Mouse (Mus musculus): ENCODE results near the gene Nrg4.
A peak's percentile ranks its signal among the peaks of the same experiment; 100 is the strongest.
"Not testable (repeated sequence)": the region's sequence is repeated elsewhere in the genome, so short reads cannot be mapped to it uniquely, and the experiment has no call there.

The Nrg4 gene

DNA sequence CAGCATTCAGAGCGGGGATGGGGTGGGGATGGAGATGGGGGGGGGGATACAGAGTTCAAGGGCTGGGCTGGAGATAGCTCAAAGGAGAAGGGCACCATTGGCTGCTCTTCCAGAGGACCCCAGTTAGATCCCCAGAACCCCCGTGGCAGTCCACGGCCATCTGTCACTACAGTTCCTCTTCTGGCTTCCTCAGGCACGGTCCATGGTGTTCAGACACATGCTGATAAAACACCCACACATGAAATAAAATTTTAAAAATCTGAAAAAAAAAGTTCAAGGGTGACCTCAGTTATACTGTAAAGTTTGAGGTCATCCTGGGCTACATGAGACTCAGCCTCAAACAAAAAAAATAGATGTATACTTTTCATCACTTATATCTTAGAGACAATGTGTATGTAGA is 78.2 kb downstream of the Nrg4 start:
- no peak for DNase-seq

DNA sequence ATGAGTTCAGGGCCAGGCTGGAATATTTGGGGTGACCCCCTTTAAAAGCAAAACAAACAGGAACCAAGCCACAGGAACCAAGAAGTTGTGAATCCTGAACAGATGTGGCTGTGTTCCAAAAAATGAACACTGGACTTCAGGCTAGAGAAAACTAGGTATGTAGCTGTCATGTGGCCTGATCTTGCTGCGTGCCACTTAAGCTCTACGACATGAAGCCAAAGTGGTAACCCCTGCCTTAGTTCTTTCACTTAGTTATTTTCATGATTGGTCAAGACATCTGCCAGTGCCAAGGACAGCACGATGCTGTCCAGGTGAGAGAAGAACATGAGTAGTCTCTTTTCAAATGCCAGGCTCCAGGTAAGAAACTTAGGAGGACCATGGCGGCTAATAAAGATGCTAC is 79.7 kb downstream of the Nrg4 start:
- no peak for DNase-seq

DNA sequence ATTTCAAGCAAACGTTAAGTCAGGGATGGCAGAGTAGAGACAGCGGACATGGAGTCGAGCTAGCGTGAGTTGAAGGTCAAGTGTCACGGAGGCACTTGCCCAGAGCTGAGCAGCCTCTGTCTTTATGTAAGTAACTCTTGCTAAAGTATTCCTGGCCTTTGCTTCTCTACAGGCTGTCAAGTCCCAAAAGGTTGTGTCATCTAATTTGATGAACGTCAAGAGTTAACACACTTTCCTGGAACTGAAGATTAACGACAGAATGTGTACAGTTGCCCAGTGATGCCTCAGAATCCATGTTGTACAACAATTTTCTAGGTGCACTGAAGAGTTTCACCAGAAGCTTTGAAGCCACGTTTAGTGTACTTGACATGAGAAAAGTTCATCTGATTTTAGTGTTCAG is 80.2 kb downstream of the Nrg4 start:
- DNase-seq = no peak

DNA sequence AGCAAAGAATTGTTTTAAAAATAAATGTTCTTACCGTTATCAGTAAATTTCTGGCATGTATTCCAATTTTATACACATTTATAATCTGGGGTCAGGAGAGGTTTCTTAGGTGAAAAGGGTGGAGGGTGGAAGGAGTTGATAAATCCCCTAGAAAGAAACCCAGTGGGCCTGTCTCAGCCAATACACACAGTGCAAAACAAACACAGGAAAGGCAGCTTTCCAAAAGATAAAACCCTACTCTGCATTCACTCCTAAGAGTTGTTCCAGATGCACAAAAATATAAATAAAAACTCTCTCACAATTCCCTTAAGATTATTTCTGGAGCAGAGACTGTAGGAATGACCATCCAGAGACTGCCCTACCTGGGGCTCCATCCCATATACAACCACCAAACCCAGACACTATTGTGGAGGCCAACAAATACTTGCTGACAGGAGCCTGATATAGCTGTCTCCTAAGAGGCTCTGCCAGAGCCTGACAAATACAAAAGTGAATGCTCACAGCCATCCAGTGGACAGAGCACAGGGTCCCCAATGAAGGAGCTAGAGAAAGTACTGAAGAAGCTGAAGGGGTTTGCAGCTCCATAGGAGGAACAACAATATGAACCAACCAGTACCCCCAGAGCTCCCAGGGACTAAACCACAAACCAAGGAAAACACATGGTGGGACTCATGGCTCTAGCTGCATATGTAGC is 81.4 kb downstream of the Nrg4 start:
- DNase-seq = not testable (repeated sequence)

DNA sequence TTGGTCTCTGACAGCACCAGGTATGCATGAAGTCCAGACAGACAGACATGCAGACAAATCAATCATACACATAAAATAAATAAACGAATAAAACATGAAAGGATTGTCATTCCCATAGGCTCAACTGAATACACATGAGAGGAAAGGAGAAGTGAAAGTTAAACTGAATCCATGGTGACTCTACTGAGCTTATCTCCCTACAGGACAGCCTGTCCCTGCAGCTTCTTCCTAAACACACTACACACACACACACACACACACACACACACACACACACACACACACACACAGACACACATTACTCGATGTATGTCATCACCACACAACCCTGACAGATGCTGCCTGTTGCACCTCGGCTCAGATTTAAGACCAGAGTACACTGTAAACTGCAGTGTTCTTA is 82.6 kb downstream of the Nrg4 start:
- DNase-seq = no peak

DNA sequence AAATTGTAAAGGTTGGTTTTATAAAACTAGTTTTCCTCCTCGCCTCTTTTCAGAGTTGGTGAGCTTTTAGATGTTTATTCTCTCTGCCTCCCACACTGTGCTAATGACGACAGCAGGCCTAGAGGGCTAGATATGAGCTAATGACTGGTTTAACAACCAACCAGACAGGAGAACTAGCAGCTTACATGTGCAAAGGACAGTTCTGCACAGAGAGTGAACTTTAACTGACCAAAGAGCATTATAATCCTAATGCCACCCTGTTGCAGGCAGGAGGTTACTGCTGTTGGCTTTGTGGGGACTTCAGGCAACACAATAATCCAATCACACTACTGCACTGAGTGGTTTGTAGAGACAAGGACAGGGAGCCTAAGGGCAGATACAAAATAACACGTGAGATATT is 83.4 kb downstream of the Nrg4 start:
- DNase-seq = no peak

DNA sequence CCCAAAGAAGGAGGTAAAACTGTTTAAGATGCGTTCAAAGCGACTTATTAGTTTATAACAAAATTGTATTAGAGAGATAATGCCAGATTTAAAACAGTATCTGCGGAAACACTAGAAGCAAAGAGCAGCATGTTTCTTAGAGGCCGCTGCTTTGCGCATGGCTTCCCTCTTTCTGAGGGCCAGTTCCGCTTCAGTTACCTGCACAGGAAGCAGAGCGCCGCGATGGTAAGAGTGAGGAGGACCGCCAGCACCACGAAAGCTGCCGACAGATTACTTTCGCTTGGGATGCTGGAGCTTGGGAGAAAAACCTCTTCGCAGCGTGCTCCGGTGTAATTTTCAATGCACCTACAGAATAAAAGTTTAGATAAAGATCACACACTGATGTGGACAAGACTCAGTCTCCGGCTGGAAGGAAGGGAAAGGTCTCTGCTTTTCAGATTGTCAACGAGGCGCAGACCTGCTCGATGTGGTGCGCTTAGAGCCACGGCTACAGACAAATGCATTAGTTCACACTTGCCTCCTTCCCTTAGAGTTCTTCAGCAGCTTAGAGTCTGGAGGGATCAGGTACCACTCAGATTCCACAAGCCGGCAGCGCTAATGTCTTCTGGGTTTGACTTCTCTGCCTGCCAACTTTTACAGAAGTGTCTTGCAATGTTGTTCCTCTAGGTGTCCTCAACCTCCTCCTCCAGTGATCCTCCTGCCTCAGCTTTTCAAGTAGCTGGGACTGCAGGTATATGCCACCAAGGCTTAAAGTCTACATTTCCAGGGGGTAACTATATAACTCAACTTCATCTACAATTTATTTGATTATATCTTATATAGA is 84.6 kb downstream of the Nrg4 start:
- DNase-seq = peak; percentile 11 to 20

DNA sequence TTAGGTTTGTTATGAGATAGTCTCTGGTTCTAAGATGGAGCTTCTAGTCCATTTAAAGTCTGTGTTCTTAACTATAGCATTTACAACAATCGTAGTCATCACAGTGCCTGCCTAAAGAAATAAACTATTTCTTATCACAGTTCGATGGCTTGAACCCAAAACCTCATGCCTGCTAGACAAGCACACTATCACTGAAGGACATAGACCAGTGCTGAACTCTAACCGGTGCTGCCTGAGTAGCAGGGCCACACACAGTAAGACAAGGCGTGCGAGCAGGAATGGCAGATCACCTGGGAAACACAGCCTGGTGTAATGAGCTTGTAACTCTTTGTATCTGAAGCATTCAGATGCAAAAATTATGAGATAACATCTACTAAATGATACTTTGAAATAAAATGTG is 85.8 kb downstream of the Nrg4 start:
- no peak for DNase-seq

DNA sequence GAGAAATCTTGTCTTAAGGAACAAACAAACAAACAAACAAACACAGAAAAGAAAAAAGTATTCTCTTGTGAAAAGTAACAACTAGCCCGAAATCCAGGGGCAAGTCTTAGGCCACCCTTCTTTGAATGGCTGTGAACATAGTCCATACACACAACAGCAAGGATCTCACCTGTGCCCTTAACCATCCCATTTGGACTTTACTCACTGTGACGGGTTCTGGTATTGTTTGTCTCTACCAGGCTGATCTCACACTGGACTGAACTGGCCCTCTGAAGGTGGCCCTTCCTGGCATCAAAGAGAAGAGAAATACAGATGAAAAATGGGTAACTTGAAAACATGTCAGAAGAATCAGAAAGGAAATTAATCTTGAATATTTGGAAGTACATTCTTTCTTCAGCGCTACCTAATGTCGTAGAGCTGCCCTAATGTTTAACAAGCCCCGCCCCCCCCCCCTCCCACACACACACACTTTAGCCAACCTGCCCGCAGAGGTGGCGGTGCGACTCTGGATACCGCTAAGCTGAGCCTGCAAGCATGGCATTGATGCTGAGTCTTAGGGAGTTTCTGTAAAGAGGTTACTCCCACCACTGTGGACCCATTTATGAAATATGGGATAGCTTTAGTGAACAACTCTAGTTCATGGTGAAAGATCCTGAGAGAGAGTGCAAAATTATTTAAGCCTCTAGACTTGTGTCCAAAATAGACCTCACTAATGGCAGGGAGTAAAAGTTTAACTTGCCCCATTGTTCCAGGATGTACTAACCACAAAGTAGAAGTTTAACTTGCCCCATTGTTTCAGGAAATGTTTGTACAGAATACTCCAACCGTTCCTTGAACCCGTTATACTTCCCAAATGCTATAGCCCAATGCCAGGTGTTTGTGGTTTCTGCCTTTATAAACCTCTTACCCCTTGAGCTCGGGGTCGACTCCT is 90.1 kb downstream of the Nrg4 start:
- no peak for DNase-seq

DNA sequence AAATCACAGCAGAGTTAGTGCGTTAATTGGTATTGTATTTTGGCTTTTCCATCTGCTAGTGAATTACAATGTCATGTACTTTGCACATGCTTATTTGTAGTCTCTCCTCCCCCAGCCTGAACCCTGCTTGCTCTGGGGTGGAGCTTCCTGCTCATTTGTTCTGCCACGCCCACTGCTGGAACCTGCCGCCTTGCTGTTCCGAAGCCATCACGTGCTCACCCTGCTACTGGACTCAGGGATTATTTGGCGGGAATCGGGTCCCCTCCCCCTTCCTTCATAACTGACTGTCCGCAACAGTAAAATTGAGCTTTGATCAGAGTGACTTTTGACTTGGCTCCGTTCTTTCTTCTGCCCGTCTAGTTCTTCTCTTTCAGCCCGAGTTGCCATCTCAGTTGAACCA is 93.6 kb downstream of the Nrg4 start:
- not testable (repeated sequence) for DNase-seq

DNA sequence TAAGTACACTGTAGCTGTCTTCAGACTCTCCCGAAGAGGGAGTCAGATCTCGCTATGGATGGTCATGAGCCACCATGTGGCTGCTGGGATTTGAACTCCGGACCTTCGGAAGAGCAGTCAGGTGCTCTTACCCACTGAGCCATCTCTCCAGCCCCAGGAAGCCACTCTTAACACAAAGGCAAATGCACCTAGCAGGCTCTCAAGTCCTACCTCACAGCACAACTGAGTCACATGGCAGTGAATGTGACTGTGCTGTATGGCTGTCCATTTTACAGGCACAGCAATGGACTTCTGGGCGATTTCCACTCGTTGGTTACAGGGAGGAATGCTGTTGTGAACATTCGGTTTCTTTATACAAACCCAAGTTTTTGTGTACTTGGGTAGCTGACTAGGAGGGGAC is 94.1 kb downstream of the Nrg4 start:
- DNase-seq = no peak

DNA sequence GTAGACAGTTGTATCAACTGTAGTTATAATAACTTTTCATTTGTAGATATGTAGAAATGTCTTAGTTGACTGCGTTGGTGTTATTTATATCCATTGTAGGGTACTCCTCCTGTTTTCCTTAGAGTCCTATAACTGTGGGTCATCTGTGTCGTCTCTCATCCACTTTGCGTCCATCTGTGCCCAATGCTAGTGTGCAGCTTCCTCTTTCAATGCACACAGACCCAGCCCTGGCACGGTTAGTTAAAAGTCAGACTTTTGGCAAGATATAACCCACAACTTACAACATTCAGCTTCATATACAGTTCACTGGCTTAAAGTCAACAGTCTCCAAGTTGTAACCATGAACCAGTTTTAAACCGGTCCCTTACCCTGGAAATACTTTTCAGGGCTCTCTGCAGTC is 94.5 kb downstream of the Nrg4 start:
- DNase-seq = no peak

DNA sequence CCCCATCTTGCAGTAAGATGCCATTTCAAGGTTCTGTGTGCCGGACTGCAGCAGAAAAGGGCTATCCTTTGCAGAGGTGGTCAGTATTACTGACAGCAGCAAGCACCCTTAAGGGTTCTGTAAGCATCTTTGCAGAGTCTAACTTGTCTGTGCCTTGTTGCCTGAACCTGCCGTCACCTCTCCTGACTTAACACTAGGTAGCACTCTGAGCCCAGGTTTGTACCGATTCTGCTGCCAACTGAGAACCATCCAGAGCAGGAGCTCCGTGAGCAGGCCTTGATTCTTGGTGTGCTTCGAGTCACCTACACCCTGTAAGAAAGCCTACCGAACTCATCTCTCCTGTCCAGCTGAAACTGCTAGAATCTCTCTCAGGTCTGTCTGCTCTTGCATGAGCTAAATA is 95.1 kb downstream of the Nrg4 start:
- peak; percentile 63 to 69 for DNase-seq

DNA sequence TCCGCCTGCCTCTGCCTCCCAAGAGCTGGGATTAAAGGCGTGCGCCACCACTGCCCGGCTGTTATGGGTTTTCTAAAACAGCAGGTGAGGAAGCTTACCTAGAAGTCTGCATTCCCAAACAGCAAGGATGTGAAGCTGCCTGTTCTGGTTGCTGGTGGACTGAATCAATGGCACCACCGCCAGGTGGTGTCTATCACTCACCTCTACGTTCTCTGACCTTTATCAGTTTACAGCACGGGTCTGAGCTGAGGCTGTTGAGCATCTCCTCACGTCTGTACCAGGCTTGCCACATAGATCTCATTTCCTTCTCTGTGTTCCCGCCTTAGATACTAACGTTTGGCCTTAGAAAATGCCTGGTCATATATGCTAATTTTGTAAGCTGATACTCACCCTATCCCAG is 97.6 kb downstream of the Nrg4 start:
- no peak for DNase-seq

DNA sequence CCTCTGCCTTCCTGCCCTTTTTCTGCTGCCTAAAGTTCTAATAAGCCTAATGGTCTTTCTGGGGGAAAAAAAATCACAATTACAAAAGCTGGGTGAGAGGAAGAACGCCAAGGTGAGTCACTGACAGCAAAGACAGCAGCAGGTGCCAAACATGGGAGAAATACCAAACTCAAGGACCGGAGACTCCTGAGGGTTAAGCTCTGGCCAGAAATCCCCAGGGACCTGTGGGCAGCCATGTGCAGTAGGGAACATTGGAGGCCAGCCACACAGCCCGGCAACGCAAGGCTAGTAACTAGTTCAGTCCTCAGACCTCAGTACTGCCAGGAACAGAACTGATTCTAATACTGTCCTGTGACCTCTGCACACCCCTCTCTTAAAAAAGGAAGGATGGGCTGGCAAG is 98.5 kb downstream of the Nrg4 start:
- no peak for DNase-seq

DNA sequence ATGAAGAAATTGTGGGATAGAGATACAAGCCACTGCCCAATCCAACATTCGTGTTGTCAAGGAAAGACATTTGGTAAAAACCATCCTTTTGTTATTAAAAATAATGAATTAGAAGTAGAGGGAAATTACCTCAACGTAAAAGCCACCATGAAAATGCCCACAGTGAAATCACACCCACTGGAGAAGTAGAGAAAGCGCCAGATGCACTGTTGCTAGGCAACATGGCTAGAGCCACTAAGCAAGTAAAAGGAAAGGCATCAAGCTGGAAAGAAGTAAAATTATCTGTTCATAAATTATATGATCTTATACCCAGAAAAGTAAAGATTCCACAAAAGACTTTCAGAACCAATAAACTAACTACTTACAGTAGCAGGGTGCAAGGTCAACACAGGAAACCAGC is 100.4 kb downstream of the Nrg4 start:
- no peak for DNase-seq

DNA sequence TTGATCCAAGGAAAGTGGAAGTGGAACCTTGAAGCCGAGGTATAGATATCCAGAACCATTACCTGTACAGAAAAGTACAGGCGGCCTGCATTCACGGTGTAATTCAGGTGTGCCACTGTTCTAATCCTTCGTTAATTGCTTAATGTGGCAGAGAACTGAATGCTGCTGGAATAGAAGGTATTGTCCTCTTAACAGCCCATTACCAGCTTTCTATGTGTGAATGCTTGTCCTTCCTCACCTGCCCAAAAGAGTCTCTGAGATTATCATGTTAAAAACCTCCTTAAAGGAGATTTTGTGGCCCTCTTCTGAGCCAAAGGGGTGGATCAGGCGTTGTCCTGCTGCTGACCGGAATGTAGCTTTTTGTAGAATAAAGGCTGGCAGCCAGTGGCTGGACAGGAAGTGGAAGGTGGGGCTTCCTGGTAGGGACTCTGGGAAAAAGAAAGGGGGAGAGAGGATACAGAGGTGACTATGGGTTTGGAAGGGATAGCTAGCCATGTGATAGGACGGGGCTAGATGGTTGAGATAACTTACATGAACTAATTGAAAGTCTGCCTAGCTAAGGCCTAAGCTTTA is 101.4 kb downstream of the Nrg4 start:
- no peak for DNase-seq

DNA sequence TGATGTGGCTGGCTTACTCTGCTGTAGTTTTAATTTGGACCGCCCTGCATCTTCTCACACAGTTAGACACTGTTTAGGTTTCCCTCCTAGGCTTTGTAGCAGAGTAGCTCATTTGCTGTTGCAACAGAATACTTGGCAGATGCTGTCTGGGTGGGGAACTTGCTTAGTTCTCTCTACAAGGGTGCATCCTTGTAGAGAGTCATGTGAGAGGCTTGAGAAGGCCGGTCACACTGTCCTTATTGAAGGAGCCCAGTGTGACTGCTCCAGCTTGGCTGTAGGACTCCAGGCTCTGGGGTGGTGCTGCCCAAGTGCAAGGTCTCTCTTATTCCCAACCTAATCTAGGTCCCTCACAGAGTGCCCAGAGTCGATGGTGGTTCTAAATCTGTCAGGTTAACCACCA is 109.3 kb downstream of the Nrg4 start:
- no peak for DNase-seq

DNA sequence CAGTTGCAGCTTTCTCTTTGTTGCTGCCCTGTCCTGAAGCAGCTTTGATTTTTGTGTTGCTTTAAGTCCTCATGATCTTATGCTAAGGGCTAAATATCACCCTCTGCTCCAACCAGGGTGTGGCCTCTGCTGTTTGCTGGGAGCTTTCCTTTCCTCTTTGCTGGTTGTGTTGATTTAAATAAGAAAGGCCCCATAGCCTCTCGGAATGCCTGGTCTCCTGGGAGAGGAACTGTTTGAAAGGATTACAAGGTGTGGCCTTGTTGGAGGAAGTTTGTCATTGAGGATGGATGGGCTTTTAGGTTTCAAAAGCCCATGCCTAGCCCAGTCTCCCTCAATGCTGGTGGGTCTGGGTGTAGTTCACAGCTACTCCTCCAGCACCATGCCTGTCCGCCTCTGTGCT is 110.6 kb downstream of the Nrg4 start:
- DNase-seq = no peak

DNA sequence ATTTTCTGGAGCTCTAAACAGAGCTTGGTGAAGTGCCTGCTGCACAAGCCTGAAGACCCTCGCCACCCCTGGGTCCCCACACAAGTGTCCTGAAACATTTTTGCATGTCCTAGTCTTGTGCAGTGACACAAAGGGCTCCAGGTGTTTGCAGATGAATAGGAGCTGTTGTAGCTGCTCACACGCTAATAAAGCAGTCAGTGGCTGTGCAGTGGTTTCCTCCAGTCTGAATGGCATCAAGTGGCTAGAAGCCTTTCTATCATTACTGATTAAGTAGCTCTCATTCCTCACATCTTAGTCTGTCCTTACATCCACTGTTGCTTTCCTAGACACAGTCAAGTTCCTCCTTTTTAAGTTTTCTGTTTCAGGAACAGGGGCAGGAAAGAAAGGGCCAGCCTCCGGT is 111.0 kb downstream of the Nrg4 start:
- DNase-seq = no peak

DNA sequence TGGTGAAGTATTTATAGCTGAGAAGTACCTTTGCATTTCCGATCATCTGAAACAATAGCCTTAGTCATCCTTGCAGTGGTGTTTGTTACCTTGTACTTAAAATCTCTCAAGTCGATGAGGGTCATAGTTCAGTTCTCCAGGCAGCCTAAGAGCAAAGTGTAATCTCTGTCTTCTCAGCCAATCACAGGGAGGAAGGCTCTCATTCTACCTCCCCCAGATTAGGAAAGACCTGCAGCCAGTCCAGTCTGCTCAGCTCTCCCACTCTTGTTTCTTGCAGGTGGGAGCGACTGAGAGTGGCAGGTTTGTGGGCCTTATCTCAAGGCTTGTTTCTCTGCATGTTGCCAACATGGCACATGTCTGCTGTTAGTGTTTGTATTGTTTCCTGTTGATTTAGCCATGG is 111.6 kb downstream of the Nrg4 start:
- DNase-seq = no peak

DNA sequence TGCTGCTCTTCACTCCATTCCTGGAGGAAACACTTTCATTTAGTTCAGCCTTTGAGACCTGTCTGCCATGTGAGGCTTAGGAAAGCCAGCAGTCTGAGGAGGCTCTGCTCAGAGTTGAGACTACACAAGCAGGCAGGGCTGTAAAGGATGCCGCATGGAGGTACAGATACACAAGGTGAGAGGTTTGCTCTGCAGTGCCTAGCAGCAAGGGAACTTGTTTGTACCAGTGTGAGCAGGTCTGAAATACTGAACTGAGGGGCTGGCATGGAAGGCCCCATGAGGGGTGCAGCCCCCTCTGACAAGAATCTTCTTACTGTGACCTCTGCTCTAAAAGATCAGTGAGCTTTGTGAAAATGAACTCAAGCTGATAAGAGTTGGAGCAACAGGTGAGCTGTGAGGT is 113.2 kb downstream of the Nrg4 start:
- DNase-seq = no peak

DNA sequence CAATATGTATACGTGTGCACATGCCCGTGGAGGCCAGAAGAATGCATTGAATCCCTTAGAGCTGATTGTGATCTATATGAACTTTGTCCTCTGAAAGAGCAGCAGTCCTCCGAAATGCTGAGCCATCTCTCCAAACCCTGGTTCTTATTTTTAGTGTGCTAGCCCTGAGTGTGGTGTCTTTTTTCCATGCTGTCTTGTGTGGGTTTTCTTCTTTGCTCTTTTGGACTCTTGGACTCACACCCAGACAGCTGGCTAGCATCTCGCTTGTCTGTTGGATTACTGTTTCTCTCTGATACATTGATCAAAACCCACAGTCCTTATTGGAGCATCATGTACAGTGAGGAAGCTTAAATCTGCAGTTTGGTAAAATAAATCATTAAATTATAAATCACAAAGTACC is 115.0 kb downstream of the Nrg4 start:
- DNase-seq = no peak
